Mouse (Mus musculus) MEL (cell line): ENCODE results near the gene Cela1. TPM values are rescaled to one million over a fixed set of nuclear protein-coding genes. Genes with fewer than 3 reads are reported as not detected.

Source experiments
- DNase-seq: peaks from one replicate; pipeline ENCODE4 v3.0.0; 2011; ENCODE audit warnings: low read depth, low spot score
- H3K27ac ChIP-seq: 2 replicates; pipeline ENCODE4 v1.5.1; 2012; ENCODE audit warnings: low read depth, mild to moderate bottlenecking, control low read depth, low read length, moderate library complexity; ENCODE audit not compliant: control insufficient read depth
- H3K27me3 ChIP-seq, 2 experiments: fragments of 150-350 bp in 1 of 2; sonication (generic) in 1 of 2; 2 replicates each; pipeline ENCODE4 v1.6.1; 2012; ENCODE audit warnings: low read length in 2 of 2, mild to moderate bottlenecking in 2 of 2, improper control_type of control experiment in 1 of 2, moderate library complexity in 1 of 2; ENCODE audit not compliant: insufficient read depth in 2 of 2, control insufficient read depth in 1 of 2
- H3K36me3 ChIP-seq, 2 experiments: 2 replicates each; pipeline ENCODE4 v1.6.1; 2012 to 2014; ENCODE audit warnings: low read length in 2 of 2, improper control_type of control experiment in 1 of 2, inconsistent platforms in 1 of 2, mild to moderate bottlenecking in 1 of 2; ENCODE audit not compliant: insufficient read depth in 2 of 2, control insufficient read depth in 1 of 2
- H3K4me1 ChIP-seq, 2 experiments: fragments of 150-350 bp in 1 of 2; sonication (generic) in 1 of 2; 2 replicates each; pipeline ENCODE4 v1.6.1; 2012; ENCODE audit warnings: low read length in 2 of 2, improper control_type of control experiment in 1 of 2, mild to moderate bottlenecking in 1 of 2; ENCODE audit not compliant: insufficient read depth in 2 of 2, control insufficient read depth in 1 of 2
- H3K4me3 ChIP-seq, 2 experiments: fragments of 150-350 bp in 1 of 2; sonication (generic) in 1 of 2; 2 replicates each; pipeline ENCODE4 v1.5.1; 2012; ENCODE audit warnings: low read depth in 2 of 2, low read length in 2 of 2, mild to moderate bottlenecking in 2 of 2, moderate library complexity in 2 of 2, control low read depth in 1 of 2, improper control_type of control experiment in 1 of 2; ENCODE audit not compliant: control insufficient read depth in 1 of 2, insufficient read depth in 1 of 2
- H3K79me2 ChIP-seq: 2 replicates; pipeline ENCODE4 v1.6.1; 2012; ENCODE audit warnings: mild to moderate bottlenecking, low read length, moderate library complexity; ENCODE audit not compliant: control insufficient read depth, poor library complexity, insufficient read depth
- H3K9ac ChIP-seq: 2 replicates; pipeline ENCODE4 v1.6.1; 2012; ENCODE audit warnings: low read depth, mild to moderate bottlenecking, control low read depth, low read length, moderate library complexity; ENCODE audit not compliant: control insufficient read depth, poor library complexity, severe bottlenecking
- H3K9me3 ChIP-seq: fragments of 150-350 bp; sonication (generic); replicated peaks from 2 replicates; pipeline ENCODE4 v1.6.1; 2012; ENCODE audit warnings: mild to moderate bottlenecking, low read length, improper control_type of control experiment, moderate library complexity; ENCODE audit not compliant: insufficient read depth
- CHD1 ChIP-seq: IDR thresholded peaks from 2 replicates; pipeline ENCODE4 v1.6.1; 2012; ENCODE audit warnings: low read depth, mild to moderate bottlenecking, inconsistent platforms, low read length, improper control_type of control experiment
- CHD2 ChIP-seq: IDR thresholded peaks from 2 replicates; pipeline ENCODE4 v1.6.1; 2011; ENCODE audit warnings: low read length, improper control_type of control experiment
- CTCF ChIP-seq, 3 experiments: IDR thresholded peaks in 2 of 3; conservative IDR thresholded peaks in 1 of 3; 2 replicates each; pipeline ENCODE4 v1.5.1; 2011 to 2012; ENCODE audit warnings: low read length in 3 of 3, low read depth in 2 of 3, mild to moderate bottlenecking in 2 of 3, improper control_type of control experiment in 1 of 3, inconsistent platforms in 1 of 3, mixed read lengths in 1 of 3, moderate library complexity in 1 of 3; ENCODE audit not compliant: control insufficient read depth in 1 of 3, insufficient read depth in 1 of 3, poor library complexity in 1 of 3, severe bottlenecking in 1 of 3
- E2F4 ChIP-seq: IDR thresholded peaks from 2 replicates; pipeline ENCODE4 v1.6.1; 2011; ENCODE audit warnings: low read depth, low read length, improper control_type of control experiment, borderline replicate concordance
- ELF1 ChIP-seq: IDR thresholded peaks from 2 replicates; pipeline ENCODE4 v1.6.1; 2014; ENCODE audit warnings: low read depth, mild to moderate bottlenecking, inconsistent platforms, low read length, improper control_type of control experiment, moderate library complexity
- ETS1 ChIP-seq: IDR thresholded peaks from 2 replicates; pipeline ENCODE4 v1.6.1; 2012; ENCODE audit warnings: low read depth, mild to moderate bottlenecking, inconsistent platforms, low read length, improper control_type of control experiment, moderate library complexity
- GATA1 ChIP-seq: IDR thresholded peaks from 2 replicates; pipeline ENCODE4 v1.6.1; 2011; ENCODE audit warnings: low read depth, low read length, improper control_type of control experiment
- HCFC1 ChIP-seq: IDR thresholded peaks from 2 replicates; pipeline ENCODE4 v1.6.1; 2012; ENCODE audit warnings: low read depth, mild to moderate bottlenecking, inconsistent platforms, low read length, improper control_type of control experiment, moderate library complexity
- KAT2A ChIP-seq: conservative IDR thresholded peaks from 2 replicates; pipeline ENCODE4 v1.6.1; 2012; ENCODE audit warnings: low read depth, low read length, improper control_type of control experiment, inconsistent platforms
- MAX ChIP-seq: IDR thresholded peaks from 2 replicates; pipeline ENCODE4 v1.6.1; 2011; ENCODE audit warnings: low read length, improper control_type of control experiment
- MEF2A ChIP-seq: IDR thresholded peaks from 2 replicates; pipeline ENCODE4 v1.6.1; 2014; ENCODE audit warnings: low read depth, mild to moderate bottlenecking, inconsistent platforms, low read length, improper control_type of control experiment; ENCODE audit not compliant: poor library complexity, insufficient replicate concordance, severe bottlenecking; ENCODE audit errors: extremely low read depth
- MXI1 ChIP-seq: IDR thresholded peaks from 2 replicates; pipeline ENCODE4 v1.6.1; 2011; ENCODE audit warnings: mild to moderate bottlenecking, low read depth, low read length, improper control_type of control experiment
- MYB ChIP-seq: IDR thresholded peaks from 2 replicates; pipeline ENCODE4 v1.6.1; 2011; ENCODE audit warnings: mild to moderate bottlenecking, low read depth, low read length, improper control_type of control experiment
- MYC ChIP-seq: IDR thresholded peaks from 2 replicates; pipeline ENCODE4 v1.6.1; 2011; ENCODE audit warnings: low read depth, mild to moderate bottlenecking, low read length, improper control_type of control experiment, moderate library complexity
- NELFE ChIP-seq: IDR thresholded peaks from 2 replicates; pipeline ENCODE4 v1.6.1; 2011; ENCODE audit warnings: low read depth, low read length, improper control_type of control experiment
- POLR2A ChIP-seq, 2 experiments: IDR thresholded peaks; 2 replicates each; pipeline ENCODE4 v1.6.1; 2011 to 2012; ENCODE audit warnings: low read length in 2 of 2, mild to moderate bottlenecking in 2 of 2, control low read depth in 1 of 2, improper control_type of control experiment in 1 of 2, low read depth in 1 of 2, moderate library complexity in 1 of 2; ENCODE audit not compliant: control insufficient read depth in 1 of 2, insufficient read depth in 1 of 2, poor library complexity in 1 of 2
- POLR2AphosphoS5 ChIP-seq: IDR thresholded peaks from 2 replicates; pipeline ENCODE4 v1.6.1; 2012; ENCODE audit warnings: low read depth, borderline replicate concordance, mild to moderate bottlenecking, inconsistent platforms, low read length, moderate library complexity, mixed read lengths
- RAD21 ChIP-seq: IDR thresholded peaks from 2 replicates; pipeline ENCODE4 v1.6.1; 2011; ENCODE audit warnings: mild to moderate bottlenecking, low read depth, low read length, improper control_type of control experiment
- RCOR1 ChIP-seq: IDR thresholded peaks from 2 replicates; pipeline ENCODE4 v1.6.1; 2012; ENCODE audit warnings: low read depth, mild to moderate bottlenecking, inconsistent platforms, low read length, improper control_type of control experiment
- SIN3A ChIP-seq: IDR thresholded peaks from 2 replicates; pipeline ENCODE4 v1.6.1; 2012; ENCODE audit warnings: low read length, improper control_type of control experiment, inconsistent platforms
- SMC3 ChIP-seq: IDR thresholded peaks from 2 replicates; pipeline ENCODE4 v1.6.1; 2011; ENCODE audit warnings: low read depth, low read length, improper control_type of control experiment
- TAL1 ChIP-seq: IDR thresholded peaks from 2 replicates; pipeline ENCODE4 v1.6.1; 2012; ENCODE audit warnings: mild to moderate bottlenecking, inconsistent platforms, low read length, moderate library complexity, mixed read lengths
- TBP ChIP-seq: IDR thresholded peaks from 2 replicates; pipeline ENCODE4 v1.8.0; 2011; ENCODE audit warnings: low read depth, low read length, improper control_type of control experiment
- TCF12 ChIP-seq: IDR thresholded peaks from 2 replicates; pipeline ENCODE4 v1.6.1; 2014; ENCODE audit warnings: low read depth, mild to moderate bottlenecking, inconsistent platforms, low read length, improper control_type of control experiment, moderate library complexity
- USF1 ChIP-seq: IDR thresholded peaks from 2 replicates; pipeline ENCODE4 v1.6.1; 2014; ENCODE audit warnings: low read depth, mild to moderate bottlenecking, inconsistent platforms, low read length, improper control_type of control experiment, moderate library complexity
- USF2 ChIP-seq, 2 experiments: IDR thresholded peaks; 2 replicates each; pipeline ENCODE4 v1.6.1; 2011 to 2012; ENCODE audit warnings: improper control_type of control experiment in 2 of 2, low read length in 2 of 2, borderline replicate concordance in 1 of 2, inconsistent platforms in 1 of 2, low read depth in 1 of 2, mild to moderate bottlenecking in 1 of 2; ENCODE audit not compliant: insufficient read depth in 1 of 2
- ZKSCAN1 ChIP-seq: IDR thresholded peaks from 2 replicates; pipeline ENCODE4 v1.6.1; 2012; ENCODE audit warnings: low read depth, mild to moderate bottlenecking, inconsistent platforms, low read length, improper control_type of control experiment, moderate library complexity
- ZMIZ1 ChIP-seq: IDR thresholded peaks from 2 replicates; pipeline ENCODE4 v1.6.1; 2012; ENCODE audit warnings: low read depth, mild to moderate bottlenecking, inconsistent platforms, low read length, improper control_type of control experiment, moderate library complexity
- ZNF384 ChIP-seq: IDR thresholded peaks from 2 replicates; pipeline ENCODE4 v1.6.1; 2012; ENCODE audit warnings: low read depth, mild to moderate bottlenecking, inconsistent platforms, low read length, improper control_type of control experiment
- polyA plus RNA-seq, 2 experiments: library from polyadenylated mRNA; stranded (reverse) in 1 of 2; unstranded in 1 of 2; fragments of >175 nt in 1 of 2; fragments of >200 nt in 1 of 2; gene quantifications; 2 replicates each; pipeline versions ENCODE4 v1.2.1 to v1.2.4; 2012; ENCODE audit warnings: low replicate concordance in 2 of 2, low read depth in 1 of 2; ENCODE audit not compliant: insufficient read length in 2 of 2, insufficient read depth in 1 of 2, missing spikeins in 1 of 2
- total RNA-seq: library from RNA; depleted of rRNA; stranded (reverse); fragments of 300-350 nt; gene quantifications from 2 replicates; pipeline ENCODE4 v1.2.3, GENCODE M21; 2012

Gene Cela1
- total and polyA plus RNA-seq, 3 experiments = 51.4 to 60.3 TPM; not detected in 1

DNA sequence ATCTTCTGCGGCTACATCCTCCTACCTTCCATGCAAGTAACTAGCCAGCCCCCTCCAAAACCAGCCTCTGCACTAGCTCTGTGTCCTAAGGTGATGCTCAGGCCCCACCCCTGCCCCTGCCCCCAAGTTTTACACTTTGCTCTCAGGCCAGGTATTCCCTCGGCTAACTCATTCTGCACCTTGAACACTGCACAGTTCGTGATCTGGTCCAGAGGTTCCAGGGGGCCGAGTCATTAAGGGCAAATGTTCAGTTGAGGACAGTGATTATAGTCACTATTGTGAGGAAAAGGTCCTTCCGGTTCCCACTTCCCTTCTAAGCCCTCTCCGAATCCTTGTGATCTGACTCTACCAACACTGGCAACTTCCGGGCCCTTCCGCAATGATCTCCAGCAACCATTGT, 26.7 kb upstream of the Cela1 start:
- no peak overlapping the region for H3K4me3 ChIP-seq
- DNase-seq = no peak
- no peak for TF ChIP-seq ZNF384
- no peak for TF ChIP-seq ETS1
- TF ChIP-seq CTCF (IDR thresholded peaks at IDR 0.05 in 2 of 3, conservative IDR thresholded peaks at IDR 0.05 in 1 of 3; ENCODE audit: control insufficient read depth in 1 of 3, insufficient read depth in 1 of 3, low read depth in 2 of 3, low read length in 3 of 3, poor library complexity in 1 of 3, severe bottlenecking in 1 of 3) = no peak
- TF ChIP-seq TBP = no peak
- no peak for TF ChIP-seq TAL1
- no peak for TF ChIP-seq TCF12
- H3K4me1 ChIP-seq = peaks cover 8 to 14% of the 10 kb centered on the region in 2 experiments
- H3K79me2 ChIP-seq = no peaks in the 10 kb centered on the region
- H3K27ac ChIP-seq = no peak overlapping the region
- no peak overlapping the region for H3K9ac ChIP-seq
- H3K9me3 ChIP-seq = no peaks in the 10 kb centered on the region
- H3K27me3 ChIP-seq = no peaks in the 10 kb centered on the region
- peaks cover 2 to 11% of the 10 kb centered on the region in 2 experiments; a peak in 3 of 4 replicates for H3K36me3 ChIP-seq

DNA sequence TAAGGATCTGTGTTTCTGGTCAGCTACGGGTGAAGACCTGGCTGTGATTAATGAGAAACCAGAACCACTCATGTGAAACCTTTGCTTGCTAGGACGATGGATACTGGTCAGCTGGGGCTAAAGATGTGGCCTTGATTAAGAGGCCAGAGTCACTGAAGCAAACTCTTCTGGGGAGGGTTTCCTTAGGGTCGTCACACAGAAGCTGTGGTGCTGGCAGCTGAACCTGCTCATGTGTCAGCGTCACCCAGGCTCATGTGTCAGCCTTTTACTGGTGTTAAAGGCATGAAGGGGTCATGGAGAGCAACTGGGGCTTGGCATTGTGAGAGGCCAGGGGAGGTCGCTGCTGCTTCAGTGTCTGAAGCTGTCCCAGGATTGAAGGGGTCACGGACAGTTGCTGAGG, 23.1 kb upstream of the Cela1 start:
- Histone ChIP-seq H3K36me3 (peaks cover 1 to 25% of the 10 kb centered on the region in 2 experiments; a peak in 3 of 4 replicates), H3K4me1 (peaks cover 27 to 38% of the 10 kb centered on the region in 2 experiments)
- no peak for DNase-seq

DNA sequence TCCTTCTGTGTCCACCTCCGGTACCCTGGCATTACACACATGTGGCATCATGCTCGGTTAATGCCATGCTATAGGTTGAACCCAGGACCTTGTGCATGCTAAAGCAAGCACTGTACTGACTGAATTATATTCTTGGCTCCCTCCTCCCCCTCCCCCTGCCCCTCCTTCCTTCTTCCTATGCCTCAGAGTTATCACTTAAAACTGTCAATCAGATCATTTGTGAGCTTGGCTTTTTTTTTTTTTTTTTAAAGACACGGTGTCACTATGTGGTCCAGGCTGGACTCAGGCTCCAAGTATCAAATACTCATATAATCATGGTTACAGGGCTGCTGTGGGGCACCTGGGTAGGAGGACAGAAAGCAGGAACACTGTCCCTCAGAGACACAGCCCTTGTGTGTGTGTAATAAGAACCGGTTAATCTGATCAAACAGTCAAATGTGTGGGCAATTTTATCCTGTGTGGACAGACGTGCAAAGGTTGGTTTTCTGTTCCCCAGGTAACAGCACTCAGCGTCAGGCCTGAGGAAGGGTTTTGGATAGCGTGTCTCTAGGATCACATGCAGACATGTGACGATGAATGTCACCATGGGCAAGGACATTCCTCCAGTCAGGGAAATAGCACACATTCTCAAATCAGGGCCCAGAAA, 20.8 kb upstream of the Cela1 start:
- peak overlapping the region; percentile 49 for H3K27ac ChIP-seq
- TF ChIP-seq RCOR1 (peak; percentile 57; the same call in 1 of the 2 replicates), KAT2A (no peak), SMC3 (no peak), MAX (no peak; the same call in 1 of the 2 replicates), ELF1 (peak; percentile 48; the same call in 1 of the 2 replicates), USF2 (IDR thresholded peaks at IDR 0.05; ENCODE audit: borderline replicate concordance in 1 of 2, insufficient read depth in 1 of 2, low read depth in 1 of 2, low read length in 2 of 2) (no peak), E2F4 (no peak), ZMIZ1 (no peak), SIN3A (peak; percentile 61), TCF12 (no peak), USF1 (peak; percentile 17; the same call in 1 of the 2 replicates), MYB (peak; percentile 22; the same call in 1 of the 2 replicates), MYC (no peak), TAL1 (peak; percentile 65), CHD2 (no peak)

More for the DNA sequence above, 23.1 kb upstream of the Cela1 start:
- no peak overlapping the region for H3K4me3 ChIP-seq
- H3K9me3 ChIP-seq = no peaks in the 10 kb centered on the region
- TF ChIP-seq ELF1 = no peak
- TF ChIP-seq SIN3A = no peak
- TF ChIP-seq POLR2A (IDR thresholded peaks at IDR 0.05; ENCODE audit: control insufficient read depth in 1 of 2, insufficient read depth in 1 of 2, low read depth in 1 of 2, low read length in 2 of 2, poor library complexity in 1 of 2) = no peak
- no peak for TF ChIP-seq MAX
- no peak for TF ChIP-seq HCFC1
- no peak for TF ChIP-seq CTCF (IDR thresholded peaks at IDR 0.05 in 2 of 3, conservative IDR thresholded peaks at IDR 0.05 in 1 of 3; ENCODE audit: control insufficient read depth in 1 of 3, insufficient read depth in 1 of 3, low read depth in 2 of 3, low read length in 3 of 3, poor library complexity in 1 of 3, severe bottlenecking in 1 of 3)
- TF ChIP-seq POLR2AphosphoS5 = no peak
- TF ChIP-seq CHD1 = no peak
- TF ChIP-seq RAD21 = no peak
- no peak for TF ChIP-seq RCOR1
- no peak for TF ChIP-seq MXI1
- no peak for TF ChIP-seq E2F4
- TF ChIP-seq GATA1 = no peak
- TF ChIP-seq ZKSCAN1 = no peak
- no peak for TF ChIP-seq NELFE
- no peak for TF ChIP-seq MYB
- TF ChIP-seq MEF2A = no peak
- H3K79me2 ChIP-seq = no peaks in the 10 kb centered on the region
- H3K9ac ChIP-seq = no peak overlapping the region
- H3K27me3 ChIP-seq = no peaks in the 10 kb centered on the region
- H3K27ac ChIP-seq = no peak overlapping the region

More for the DNA sequence above, 20.8 kb upstream of the Cela1 start:
- DNase-seq = peak; percentile 84
- H3K9me3 ChIP-seq = no peaks in the 10 kb centered on the region
- peak overlapping the region; percentile 25; the same call in 1 of the 2 replicates for H3K9ac ChIP-seq
- H3K27me3 ChIP-seq = no peaks in the 10 kb centered on the region
- H3K79me2 ChIP-seq = no peaks in the 10 kb centered on the region
- H3K4me3 ChIP-seq = no peak overlapping the region
- peaks cover 0 to 29% of the 10 kb centered on the region in 2 experiments; a peak in 2 of 4 replicates for H3K36me3 ChIP-seq
- H3K4me1 ChIP-seq = peaks cover 29 to 41% of the 10 kb centered on the region in 2 experiments
